Comparison of ENCODE assay signal across 21 mouse cellular contexts in genomic region chr13:114087696-114088465, GRCm38 (mm10).
DNase-seq lines count a peak whose midpoint lies in the region; ATAC-seq lines count a peak whose summit lies in the region.
"Had no signal": no experiment of that assay in that cellular context is flagged by ENCODE, and none has a peak within 500 bp of the region (broad histone marks: within the 10 kb centered on the region; RNA-seq: fewer than 3 reads in every experiment).

No protein-coding gene starts in this region.

- no peak overlapping the region for H3K9ac ChIP-seq in kidney, embryonic 16.5 days (replicated peaks; ENCODE audit: low read length)
- H3K9ac ChIP-seq in intestine, embryonic 16.5 days (ENCODE audit: low read depth, low read length), result no peak overlapping the region
- H3K9ac ChIP-seq: embryonic facial prominence, embryonic 13.5 days; heart, embryonic 12.5 days; hindbrain, embryonic 14.5 days; intestine, embryonic 15.5 days; liver, embryonic 13.5 days; midbrain, embryonic 12.5 days had no signal

- 88% methylated on average over 10 of the region's 10 CpGs for WGBS in kidney, embryonic 16.5 days
- WGBS in intestine, embryonic 16.5 days, result 92% methylated on average over 10 of the region's 10 CpGs

- H3K4me2 ChIP-seq in kidney, embryonic 16.5 days (replicated peaks; ENCODE audit: low read depth, low read length), result no peak overlapping the region
- H3K4me2 ChIP-seq in intestine, embryonic 16.5 days (ENCODE audit: low read depth, low read length), result no peak overlapping the region
- H3K4me2 ChIP-seq: embryonic facial prominence, embryonic 13.5 days; heart, embryonic 12.5 days; hindbrain, embryonic 14.5 days; intestine, embryonic 15.5 days; liver, embryonic 13.5 days; midbrain, embryonic 12.5 days had no signal

- H3K4me1 ChIP-seq in kidney, embryonic 16.5 days (ENCODE audit: insufficient read depth, low read length), result no peaks in the 10 kb centered on the region
- no peaks in the 10 kb centered on the region for H3K4me1 ChIP-seq in intestine, embryonic 16.5 days (ENCODE audit: control insufficient read depth, insufficient read depth, low read length)
- H3K4me1 ChIP-seq: intestine, embryonic 15.5 days; liver, embryonic 13.5 days had no signal

- no peaks in the 10 kb centered on the region for H3K9me3 ChIP-seq in kidney, embryonic 16.5 days (ENCODE audit: low read length)
- H3K9me3 ChIP-seq in intestine, embryonic 16.5 days (ENCODE audit: control insufficient read depth, low read length), result no peaks in the 10 kb centered on the region
- H3K9me3 ChIP-seq: embryonic facial prominence, embryonic 13.5 days; heart, embryonic 12.5 days; intestine, embryonic 15.5 days; liver, embryonic 13.5 days; midbrain, embryonic 12.5 days had no signal

- peak; percentile 54 for DNase-seq in gastrocnemius, adult 18-20 months (ENCODE audit: low spot score)
- no peak for DNase-seq in gastrocnemius, postnatal 4 days (ENCODE audit: low spot score in 2 of 2)
- peak; percentile 41 to 76 for DNase-seq in kidney, adult 8-10 months
- DNase-seq in R1 (ENCODE audit: low read depth, low spot score), result peak; percentile 41
- DNase-seq in gonadal fat pad, adult 2 months (ENCODE audit: low read depth), result peak; percentile 57
- DNase-seq in spleen, postnatal 36 days (ENCODE audit: low spot score in 2 of 2), result no peak
- DNase-seq: adrenal gland, postnatal 25 days; cerebellum, adult 11 months; cerebellum, postnatal 14 days; left cerebral cortex, postnatal 4 days; liver, embryonic 13.5 days; thymus, postnatal 36 days had no signal

- no peaks in the 10 kb centered on the region for H3K27me3 ChIP-seq in kidney, embryonic 16.5 days (ENCODE audit: insufficient read depth, low read length)
- H3K27me3 ChIP-seq in intestine, embryonic 16.5 days (replicated peaks; ENCODE audit: control insufficient read depth, insufficient read depth, low read length), result no peaks in the 10 kb centered on the region
- H3K27me3 ChIP-seq: embryonic facial prominence, embryonic 13.5 days; heart, embryonic 12.5 days; intestine, embryonic 15.5 days; liver, embryonic 13.5 days; midbrain, embryonic 12.5 days had no signal

- H3K36me3 ChIP-seq in kidney, embryonic 16.5 days (ENCODE audit: insufficient read depth, low read length), result no peaks in the 10 kb centered on the region; the same call in 1 of the 2 replicates
- no peaks in the 10 kb centered on the region for H3K36me3 ChIP-seq in intestine, embryonic 16.5 days (ENCODE audit: control insufficient read depth, insufficient read depth, low read length)
- H3K36me3 ChIP-seq: heart, embryonic 12.5 days; intestine, embryonic 15.5 days; liver, embryonic 13.5 days; midbrain, embryonic 12.5 days had no signal

- H3K4me3 ChIP-seq in kidney, embryonic 16.5 days (ENCODE audit: low read length), result no peak overlapping the region
- H3K4me3 ChIP-seq in intestine, embryonic 16.5 days (ENCODE audit: low read length), result no peak overlapping the region
- H3K4me3 ChIP-seq: embryonic facial prominence, embryonic 13.5 days; heart, embryonic 12.5 days; intestine, embryonic 15.5 days; liver, embryonic 13.5 days; midbrain, embryonic 12.5 days had no signal

- ATAC-seq in kidney, embryonic 16.5 days (ENCODE audit: low FRiP score, low TSS enrichment), result no peak
- no peak for ATAC-seq in intestine, embryonic 16.5 days
- ATAC-seq: forebrain, embryonic 16.5 days; intestine, embryonic 15.5 days had no signal

- H3K27ac ChIP-seq in kidney, embryonic 16.5 days (ENCODE audit: low read length), result no peak overlapping the region
- no peak overlapping the region for H3K27ac ChIP-seq in intestine, embryonic 16.5 days (ENCODE audit: low read length)
- H3K27ac ChIP-seq: embryonic facial prominence, embryonic 13.5 days; hindbrain, embryonic 14.5 days; intestine, embryonic 15.5 days; liver, embryonic 13.5 days; macrophage; midbrain, embryonic 12.5 days had no signal

Comparison
In these comparisons a context has a peak if more than half of its experiments do, and no peak if none do; other contexts are left out.
1. DNase-seq: peak in gastrocnemius, adult 18-20 months (single experiment), kidney, adult 8-10 months (2 of 2), R1 (single experiment) and gonadal fat pad, adult 2 months (single experiment); none in gastrocnemius, postnatal 4 days (0 of 2) and spleen, postnatal 36 days (0 of 2).